Mouse (Mus musculus): ENCODE measurements around the gene Kif24.

Kif24 gene

GRCm38 (mm10) chr4:41401167-41401566, 63.5 kb downstream of the Kif24 start:
- no peak for DNase-seq (ENCODE audit: low spot score)

GRCm38 (mm10) chr4:41399904-41400303, 64.8 kb downstream of the Kif24 start:
- no peak for DNase-seq (ENCODE audit: low spot score)

- DNase-seq (ENCODE audit: low spot score), result no peak
These were observed 66.3 kb downstream of the Kif24 start for GRCm38 (mm10) chr4:41398353-41398752.

- no peak for DNase-seq (ENCODE audit: low spot score)
These were observed 70.0 kb downstream of the Kif24 start for GRCm38 (mm10) chr4:41394651-41395050.

GRCm38 (mm10) chr4:41391015-41391414, 73.7 kb downstream of the Kif24 start:
- no peak for DNase-seq (ENCODE audit: low spot score)

GRCm38 (mm10) chr4:41390122-41390521, 74.6 kb downstream of the Kif24 start:
- peak; percentile 79 for DNase-seq (ENCODE audit: low spot score)

- no peak for DNase-seq (ENCODE audit: low spot score)
These were observed 75.4 kb downstream of the Kif24 start for GRCm38 (mm10) chr4:41389240-41389639.

GRCm38 (mm10) chr4:41388616-41389015, 76.1 kb downstream of the Kif24 start:
- no peak for DNase-seq (ENCODE audit: low spot score)

- DNase-seq (ENCODE audit: low spot score), result no peak
These were observed 76.8 kb downstream of the Kif24 start for GRCm38 (mm10) chr4:41387755-41388469.

- DNase-seq (ENCODE audit: low spot score), result no peak
These were observed 78.2 kb downstream of the Kif24 start for GRCm38 (mm10) chr4:41386412-41386975.

- no peak for DNase-seq (ENCODE audit: low spot score)
These were observed 83.3 kb downstream of the Kif24 start for GRCm38 (mm10) chr4:41381213-41381950.

GRCm38 (mm10) chr4:41377567-41377966, 87.1 kb downstream of the Kif24 start:
- DNase-seq (ENCODE audit: low spot score), result no peak

- DNase-seq (ENCODE audit: low spot score), result no peak
These were observed 94.8 kb downstream of the Kif24 start for GRCm38 (mm10) chr4:41369702-41370437.

GRCm38 (mm10) chr4:41368198-41368597, 96.5 kb downstream of the Kif24 start:
- DNase-seq (ENCODE audit: low spot score), result no peak

- DNase-seq (ENCODE audit: low spot score), result no peak
These were observed 103.6 kb downstream of the Kif24 start for GRCm38 (mm10) chr4:41361059-41361458.

GRCm38 (mm10) chr4:41359358-41359757, 105.3 kb downstream of the Kif24 start:
- DNase-seq (ENCODE audit: low spot score), result no peak

GRCm38 (mm10) chr4:41358669-41359068, 106.0 kb downstream of the Kif24 start:
- no peak for DNase-seq (ENCODE audit: low spot score)

- DNase-seq (ENCODE audit: low spot score), result no peak
These were observed 107.5 kb downstream of the Kif24 start for GRCm38 (mm10) chr4:41357154-41357553.

- no peak for DNase-seq (ENCODE audit: low spot score)
These were observed 111.4 kb downstream of the Kif24 start for GRCm38 (mm10) chr4:41353265-41353664.

- no peak for DNase-seq (ENCODE audit: low spot score)
These were observed 111.9 kb downstream of the Kif24 start for GRCm38 (mm10) chr4:41352758-41353157.

- peak; percentile 62 for DNase-seq (ENCODE audit: low spot score)
These were observed 115.5 kb downstream of the Kif24 start for GRCm38 (mm10) chr4:41349199-41349591.

GRCm38 (mm10) chr4:41348584-41349198, 116.0 kb downstream of the Kif24 start, which contains the start of gene Ubap1:
Ubap1 (plus strand) TSS chr4:41348996.
- DNase-seq (ENCODE audit: low spot score), result peak; percentile 85

All from urinary bladder, postnatal 25 days (tissue).